Mouse (Mus musculus) midbrain, embryonic 16.5 days (tissue): ENCODE results near the gene Slc3a2. TPM values are rescaled to one million over a fixed set of nuclear protein-coding genes. Genes with fewer than 3 reads are reported as not detected.
"Not testable (repeated sequence)": the region's sequence is repeated elsewhere in the genome, so short reads cannot be mapped to it uniquely, and the experiment has no call there.

Source experiments
- ATAC-seq: fragments of 200-750 bp; cut with Nextera tagmentation; 2 replicates; pipeline ENCODE4 v1.8.0; 2017; ENCODE audit warnings: moderate TSS enrichment
- H3K27ac ChIP-seq: fragments of 300-500 bp; sonication (generic); 2 replicates; pipeline ENCODE4 v1.5.1; 2014; ENCODE audit warnings: mild to moderate bottlenecking, low read length, mixed read lengths
- H3K27me3 ChIP-seq: fragments of 300-500 bp; sonication (generic); 2 replicates; pipeline ENCODE4 v1.6.1; 2014; ENCODE audit warnings: low read depth, low read length, mixed read lengths; ENCODE audit not compliant: control insufficient read depth, insufficient read depth
- H3K36me3 ChIP-seq: fragments of 300-500 bp; sonication (generic); 2 replicates; pipeline ENCODE4 v1.6.1; 2014; ENCODE audit warnings: mild to moderate bottlenecking, low read length, moderate library complexity, mixed read lengths; ENCODE audit not compliant: control insufficient read depth, insufficient read depth
- H3K4me1 ChIP-seq: fragments of 300-500 bp; sonication (generic); 2 replicates; pipeline ENCODE4 v1.6.1; 2014; ENCODE audit warnings: mild to moderate bottlenecking, low read length, mixed read lengths; ENCODE audit not compliant: control insufficient read depth, insufficient read depth
- H3K4me2 ChIP-seq: fragments of 300-500 bp; sonication (generic); 2 replicates; pipeline ENCODE4 v1.6.1; 2014; ENCODE audit warnings: mild to moderate bottlenecking, low read length, mixed read lengths
- H3K4me3 ChIP-seq: fragments of 300-500 bp; sonication (generic); 2 replicates; pipeline ENCODE4 v1.5.1; 2014; ENCODE audit warnings: low read depth, mild to moderate bottlenecking, low read length, moderate library complexity, mixed read lengths
- H3K9ac ChIP-seq: fragments of 300-500 bp; sonication (generic); 2 replicates; pipeline ENCODE4 v1.6.1; 2014; ENCODE audit warnings: low read depth, low read length, mixed read lengths
- H3K9me3 ChIP-seq: fragments of 300-500 bp; sonication (generic); replicated peaks from 2 replicates; pipeline ENCODE4 v1.6.1; 2014; ENCODE audit warnings: mild to moderate bottlenecking, low read length, mixed read lengths; ENCODE audit not compliant: control insufficient read depth, poor library complexity, severe bottlenecking
- WGBS: fragments of 180-500 bp; shearing (Covaris S2); extraction: QIAGEN DNeasy Blood & Tissue Kit; methylation state at CpG from one replicate; pipeline ENCODE4 v1.1.7; 2014; 5-methylcytosine and 5-hydroxymethylcytosine counted together
- polyA plus RNA-seq: library from polyadenylated mRNA; unstranded; fragments of >200 nt; fragmentation: Nextera tagmentation; extraction: Ambion mirVana; gene quantifications from 2 replicates; pipeline ENCODE4 v1.2.1, GENCODE M21; 2015

Slc3a2 gene
- polyA plus RNA-seq, 1 experiment from 2014 or later = 176 TPM

GRCm38 (mm10) chr19:8722559-8722906, 636 bp downstream of the Slc3a2 start:
- peaks cover 19% of the 10 kb centered on the region for H3K36me3 ChIP-seq
- peak overlapping the region; percentile 60 for H3K4me2 ChIP-seq
- H3K4me1 ChIP-seq = peaks cover 30% of the 10 kb centered on the region
- H3K9me3 ChIP-seq = no peaks in the 10 kb centered on the region
- H3K9ac ChIP-seq = peak overlapping the region; percentile 93
- 0% methylated on average over 5 of the region's 5 CpGs for WGBS
- ATAC-seq = peak; percentile 15
- no peaks in the 10 kb centered on the region for H3K27me3 ChIP-seq
- peak overlapping the region; percentile 78 for H3K4me3 ChIP-seq
- H3K27ac ChIP-seq = peak overlapping the region; percentile 97

GRCm38 (mm10) chr19:8722021-8722420, 1.1 kb downstream of the Slc3a2 start:
- Histone ChIP-seq H3K4me2 (peak overlapping the region; percentile 60), H3K27me3 (no peaks in the 10 kb centered on the region), H3K9ac (peak overlapping the region; percentile 93), H3K27ac (no peak overlapping the region), H3K9me3 (no peaks in the 10 kb centered on the region), H3K4me1 (peaks cover 30% of the 10 kb centered on the region), H3K36me3 (peaks cover 19% of the 10 kb centered on the region), H3K4me3 (peak overlapping the region; percentile 78)
- 69% methylated on average over 4 of the region's 4 CpGs for WGBS
- ATAC-seq = no peak

GRCm38 (mm10) chr19:8721378-8721777, 1.8 kb downstream of the Slc3a2 start:
- Histone ChIP-seq H3K27me3 (no peaks in the 10 kb centered on the region), H3K9me3 (no peaks in the 10 kb centered on the region), H3K36me3 (peaks cover 18% of the 10 kb centered on the region), H3K4me2 (peak overlapping the region; percentile 60), H3K27ac (no peak overlapping the region), H3K4me3 (peak overlapping the region; percentile 78; the same call in 1 of the 2 replicates), H3K9ac (no peak overlapping the region), H3K4me1 (peaks cover 30% of the 10 kb centered on the region)
- ATAC-seq = no peak
- 97% methylated on average over 1 of the region's 1 CpGs for WGBS

- not testable (repeated sequence) for H3K4me2 ChIP-seq, ATAC-seq, H3K4me3 ChIP-seq, H3K36me3 ChIP-seq, H3K9me3 ChIP-seq, H3K9ac ChIP-seq, H3K27me3 ChIP-seq, H3K27ac ChIP-seq
- peaks cover 18% of the 10 kb centered on the region for H3K4me1 ChIP-seq
Measured at GRCm38 (mm10) chr19:8719037-8719436, 4.1 kb downstream of the Slc3a2 start.

- Histone ChIP-seq H3K9ac (no peak overlapping the region), H3K4me3 (no peak overlapping the region), H3K4me1 (peaks cover 20% of the 10 kb centered on the region), H3K27ac (no peak overlapping the region), H3K9me3 (no peaks in the 10 kb centered on the region), H3K4me2 (no peak overlapping the region), H3K36me3 (no peaks in the 10 kb centered on the region), H3K27me3 (no peaks in the 10 kb centered on the region)
- ATAC-seq = no peak
- WGBS = 77% methylated on average over 3 of the region's 3 CpGs
Measured at GRCm38 (mm10) chr19:8718357-8718756, 4.8 kb downstream of the Slc3a2 start.

- Histone ChIP-seq H3K4me1 (peaks cover 24% of the 10 kb centered on the region), H3K27ac (no peak overlapping the region), H3K4me3 (no peak overlapping the region), H3K27me3 (no peaks in the 10 kb centered on the region), H3K9ac (no peak overlapping the region), H3K9me3 (no peaks in the 10 kb centered on the region), H3K4me2 (no peak overlapping the region), H3K36me3 (no peaks in the 10 kb centered on the region; the same call in 1 of the 2 replicates)
- WGBS = 70% methylated on average over 8 of the region's 10 CpGs
- ATAC-seq = no peak
Measured at GRCm38 (mm10) chr19:8716767-8717475, 6.2 kb downstream of the Slc3a2 start.

- no peaks in the 10 kb centered on the region for H3K9me3 ChIP-seq
- H3K9ac ChIP-seq = no peak overlapping the region
- H3K27me3 ChIP-seq = no peaks in the 10 kb centered on the region
- no peak overlapping the region for H3K4me2 ChIP-seq
- no peak overlapping the region for H3K4me3 ChIP-seq
- H3K27ac ChIP-seq = no peak overlapping the region
- no peak for ATAC-seq
- H3K4me1 ChIP-seq = peaks cover 23% of the 10 kb centered on the region
- WGBS = 61% methylated on average over 10 of the region's 10 CpGs
- peaks cover 3% of the 10 kb centered on the region; the same call in 1 of the 2 replicates for H3K36me3 ChIP-seq
Measured at GRCm38 (mm10) chr19:8715868-8716766, 7.1 kb downstream of the Slc3a2 start.

- H3K4me2 ChIP-seq = no peak overlapping the region
- no peak overlapping the region for H3K9ac ChIP-seq
- peaks cover 32% of the 10 kb centered on the region for H3K4me1 ChIP-seq
- no peaks in the 10 kb centered on the region for H3K27me3 ChIP-seq
- no peak overlapping the region for H3K27ac ChIP-seq
- no peaks in the 10 kb centered on the region for H3K9me3 ChIP-seq
- WGBS = 74% methylated on average over 10 of the region's 10 CpGs
- H3K36me3 ChIP-seq = peaks cover 7% of the 10 kb centered on the region
- no peak for ATAC-seq
- no peak overlapping the region for H3K4me3 ChIP-seq
Measured at GRCm38 (mm10) chr19:8714653-8715481, 8.3 kb downstream of the Slc3a2 start.
